Mouse (Mus musculus): ENCODE results near the gene Vps53. TPM values are rescaled to one million over a fixed set of nuclear protein-coding genes. Genes with fewer than 3 reads are reported as not detected.

Gene Vps53
- 55.6 TPM for polyA plus RNA-seq (2014; fragmentation: Illumina TruSeq; extraction: RNeasy Lipid Tissue Mini Kit (QIAGEN cat#74804); ENCODE audit: low read depth, low replicate concordance)

DNA sequence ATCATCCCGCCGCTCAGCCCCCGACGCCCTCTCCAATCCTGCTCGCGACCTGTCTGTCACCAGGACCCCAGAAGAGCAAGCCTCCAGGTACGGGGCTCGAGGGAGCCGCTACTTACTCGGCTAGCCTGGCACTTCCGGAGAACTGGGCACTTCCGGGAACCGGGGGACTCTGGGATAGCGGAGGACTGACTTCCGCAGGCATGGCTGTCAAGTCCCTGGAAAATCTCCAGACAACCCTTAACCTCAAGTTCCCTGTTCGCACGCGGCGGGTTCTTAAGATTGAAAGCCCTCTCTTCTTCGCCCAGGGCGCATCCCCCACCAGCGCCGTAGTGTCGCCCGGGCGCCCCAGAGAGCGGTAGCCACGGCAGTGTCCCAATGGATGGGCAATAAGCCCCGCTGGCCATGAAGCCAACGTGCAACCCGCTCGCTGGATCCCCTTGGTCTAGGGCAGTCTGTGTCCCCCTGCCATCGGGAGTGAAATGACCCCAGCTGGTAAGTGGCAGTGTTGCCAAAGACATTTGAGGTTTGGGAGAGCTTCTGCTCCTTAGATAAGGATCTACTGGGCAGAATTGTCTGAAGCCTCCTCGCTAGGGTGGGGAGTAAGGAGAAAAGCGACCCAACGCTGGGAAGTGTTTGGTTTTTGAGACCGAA is at the start of gene Vps53, which contains the start of gene Fam57a:
Vps53 (minus strand) TSS at position 153 of the 651 bp plus-strand sequence.
Fam57a (plus strand) TSS at position 177 of the 651 bp plus-strand sequence.

GRCm38 (mm10) chr11:76217390-76217800 is 37.9 kb upstream of the Vps53 start, which contains the start of the genes Dbil5 and Gemin4:
Dbil5 (plus strand) TSS chr11:76217608.
Gemin4 (minus strand) TSS chr11:76217664.

DNA sequence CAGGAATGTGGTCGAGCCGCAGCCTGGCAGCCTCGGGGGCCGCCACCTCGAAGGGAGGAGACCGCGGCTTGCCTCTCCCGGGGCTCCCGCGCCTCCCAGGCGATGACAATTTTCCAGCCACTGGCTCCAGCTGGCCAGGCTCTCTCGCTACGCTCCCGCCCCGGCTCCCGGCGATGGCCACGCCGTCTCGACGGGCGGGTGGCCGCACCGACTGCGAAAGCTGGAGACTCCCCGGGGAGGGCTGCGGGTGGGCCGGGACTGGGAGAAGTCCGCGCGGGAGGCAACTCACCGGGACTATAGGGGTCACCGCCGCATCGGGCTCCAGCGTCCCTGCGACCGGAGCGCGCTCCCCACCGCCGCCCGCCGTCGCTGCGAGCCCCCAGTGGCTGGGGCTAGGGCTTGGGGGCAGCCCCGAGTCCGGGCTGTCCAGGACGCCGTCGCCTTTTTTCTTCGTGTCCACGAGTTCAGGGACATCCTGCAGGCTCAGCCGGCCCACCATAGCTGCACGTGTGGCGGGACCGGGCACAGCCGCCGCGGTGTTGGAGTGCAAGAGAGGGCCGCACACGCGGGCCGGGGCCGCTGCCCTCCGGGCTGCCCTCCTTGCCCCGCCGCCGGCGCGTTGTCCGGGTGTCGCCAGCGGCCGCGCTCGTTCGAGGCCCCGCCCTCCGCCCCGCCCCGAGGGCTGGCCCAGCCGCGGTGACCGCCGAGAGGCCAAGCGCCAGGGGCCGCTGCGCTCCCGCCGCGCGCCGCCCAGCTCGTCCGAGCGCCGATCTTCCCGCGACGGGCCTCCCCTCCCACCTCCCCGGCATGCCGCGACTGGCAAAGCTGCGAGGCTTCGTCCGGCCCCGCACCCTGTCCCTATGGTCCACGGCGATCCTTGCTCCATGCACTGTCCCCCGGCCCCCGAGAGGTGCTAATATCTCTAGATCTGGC is 152.0 kb downstream of the Vps53 start, which contains the start of gene Rflnb:
Rflnb (minus strand) TSS at position 644 of the 933 bp plus-strand sequence.

GRCm38 (mm10) chr11:75999440-76000155 is 179.8 kb downstream of the Vps53 start, which contains the start of gene 1700016K19Rik:
1700016K19Rik (plus strand) TSS chr11:75999912.

Other genes starting within 250 kb of the Vps53 start
- 4.4 TPM for gene Rph3al, start 241.2 kb downstream of the Vps53 start, polyA plus RNA-seq (2014; fragmentation: Illumina TruSeq; extraction: RNeasy Lipid Tissue Mini Kit (QIAGEN cat#74804); ENCODE audit: low read depth, low replicate concordance)
- 0.69 TPM for gene 1700016K19Rik, start 179.7 kb downstream of the Vps53 start, polyA plus RNA-seq (2014; fragmentation: Illumina TruSeq; extraction: RNeasy Lipid Tissue Mini Kit (QIAGEN cat#74804); ENCODE audit: low read depth, low replicate concordance)
- gene Rflnb, start 151.9 kb downstream of the Vps53 start, polyA plus RNA-seq (2014; fragmentation: Illumina TruSeq; extraction: RNeasy Lipid Tissue Mini Kit (QIAGEN cat#74804); ENCODE audit: low read depth, low replicate concordance) = 68.5 TPM
- gene Fam57a, start within 50 bp of the Vps53 start, polyA plus RNA-seq (2014; fragmentation: Illumina TruSeq; extraction: RNeasy Lipid Tissue Mini Kit (QIAGEN cat#74804); ENCODE audit: low read depth, low replicate concordance) = 22.2 TPM
- gene Dbil5, start 38.0 kb upstream of the Vps53 start, polyA plus RNA-seq (2014; fragmentation: Illumina TruSeq; extraction: RNeasy Lipid Tissue Mini Kit (QIAGEN cat#74804); ENCODE audit: low read depth, low replicate concordance) = not detected
- gene Gemin4, start 38.0 kb upstream of the Vps53 start, polyA plus RNA-seq (2014; fragmentation: Illumina TruSeq; extraction: RNeasy Lipid Tissue Mini Kit (QIAGEN cat#74804); ENCODE audit: low read depth, low replicate concordance) = 2.9 TPM
- gene Mrm3, start 64.1 kb upstream of the Vps53 start, polyA plus RNA-seq (2014; fragmentation: Illumina TruSeq; extraction: RNeasy Lipid Tissue Mini Kit (QIAGEN cat#74804); ENCODE audit: low read depth, low replicate concordance) = 1.5 TPM
- 118 TPM for gene Glod4, start 64.1 kb upstream of the Vps53 start, polyA plus RNA-seq (2014; fragmentation: Illumina TruSeq; extraction: RNeasy Lipid Tissue Mini Kit (QIAGEN cat#74804); ENCODE audit: low read depth, low replicate concordance)
- 2.5 TPM for gene Nxn, start 219.5 kb upstream of the Vps53 start, polyA plus RNA-seq (2014; fragmentation: Illumina TruSeq; extraction: RNeasy Lipid Tissue Mini Kit (QIAGEN cat#74804); ENCODE audit: low read depth, low replicate concordance)
- 4.8 TPM for gene Timm22, start 227.3 kb upstream of the Vps53 start, polyA plus RNA-seq (2014; fragmentation: Illumina TruSeq; extraction: RNeasy Lipid Tissue Mini Kit (QIAGEN cat#74804); ENCODE audit: low read depth, low replicate concordance)